Mouse (Mus musculus) embryo, embryonic 10.5 days (tissue): ENCODE results near the gene Plpp1.

ENCODE experiments used
- DNase-seq: peaks from one replicate; pipeline ENCODE4 v3.0.0-alpha.2; 2015; ENCODE audit warnings: low spot score

Gene Plpp1

DNA sequence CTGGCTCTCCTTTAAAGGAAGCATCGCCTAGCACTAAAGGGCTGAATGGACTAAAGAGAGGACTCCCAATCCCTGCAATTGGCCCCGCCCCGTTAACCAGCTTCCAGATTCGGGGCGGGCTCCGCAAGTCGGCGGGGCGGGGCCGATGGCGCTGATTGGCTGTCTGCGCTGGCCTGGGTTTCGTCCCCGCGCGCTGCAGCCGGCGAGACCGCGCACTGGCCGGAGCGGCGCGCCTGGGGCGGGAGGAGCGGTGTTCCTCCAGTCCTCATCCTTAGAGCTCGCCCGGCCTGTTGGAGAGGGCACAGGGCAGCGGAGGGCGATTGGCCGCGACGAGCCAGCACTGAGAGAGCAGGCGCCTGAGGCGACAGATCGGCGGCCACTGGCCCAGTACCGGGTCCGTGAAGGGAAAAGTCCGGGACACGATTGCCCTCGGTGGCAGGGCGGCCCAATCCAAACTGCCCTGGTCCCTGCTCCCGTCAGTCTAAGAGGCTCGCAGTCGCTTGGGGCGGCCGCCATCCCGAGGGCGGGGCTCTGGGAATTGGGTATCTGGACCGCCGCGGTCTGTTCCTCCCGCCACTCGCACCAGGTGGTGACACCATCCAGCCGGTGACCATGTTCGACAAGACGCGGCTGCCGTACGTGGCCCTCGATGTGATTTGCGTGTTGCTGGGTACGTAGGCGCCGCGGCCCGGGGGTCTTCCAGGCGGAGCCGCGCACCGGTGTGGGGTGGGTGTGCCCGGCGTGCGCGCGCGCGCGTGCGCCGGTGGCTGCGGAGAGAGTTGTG lies at the start of gene Plpp1:
Gene Plpp1, plus strand, starts transcription at position 196 of the 784 bp plus-strand sequence.
- peak; percentile 99 for DNase-seq

DNA sequence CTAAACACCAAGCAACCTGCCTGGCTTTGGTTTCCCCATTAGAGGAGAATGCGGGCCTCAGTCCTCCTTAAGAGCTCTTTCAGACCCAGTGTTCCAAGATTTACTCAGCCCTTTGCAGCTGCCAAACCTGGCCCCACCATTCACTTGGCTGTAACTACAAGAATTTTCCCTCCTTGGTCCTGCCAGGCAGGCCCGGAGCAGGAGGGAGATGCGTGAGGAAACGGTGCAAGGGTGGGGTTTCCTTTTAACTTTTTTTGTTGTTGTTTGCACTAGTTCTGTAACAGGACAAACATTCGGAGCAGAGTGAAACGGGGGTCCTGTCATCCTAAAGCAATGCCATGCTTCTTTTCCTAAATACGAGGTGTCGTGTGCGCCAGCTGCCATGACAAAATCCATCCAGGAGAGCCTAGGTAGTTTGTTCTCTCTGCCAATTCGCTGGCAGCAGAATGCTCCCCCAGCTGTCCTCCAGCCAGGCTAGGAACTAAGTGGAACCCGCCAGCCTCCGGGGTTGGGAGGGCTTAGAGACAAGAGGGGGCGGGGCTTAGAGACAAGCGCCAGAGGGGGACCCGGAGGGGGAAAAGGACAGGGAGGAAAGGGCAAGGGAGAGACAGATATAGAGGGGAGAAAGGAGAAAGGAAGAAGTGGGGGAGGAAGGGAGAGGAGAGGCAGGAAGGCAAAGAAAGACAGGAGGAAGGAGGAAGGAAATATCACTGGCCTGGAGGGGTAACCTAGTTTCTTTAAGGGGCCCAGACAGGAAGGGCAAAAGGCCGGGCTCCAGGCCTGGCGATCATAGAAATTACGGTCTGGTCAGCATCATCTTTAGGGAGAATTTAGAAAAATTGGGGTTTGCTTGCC lies 48.9 kb upstream of the Plpp1 start:
- peak; percentile 83 for DNase-seq

DNA sequence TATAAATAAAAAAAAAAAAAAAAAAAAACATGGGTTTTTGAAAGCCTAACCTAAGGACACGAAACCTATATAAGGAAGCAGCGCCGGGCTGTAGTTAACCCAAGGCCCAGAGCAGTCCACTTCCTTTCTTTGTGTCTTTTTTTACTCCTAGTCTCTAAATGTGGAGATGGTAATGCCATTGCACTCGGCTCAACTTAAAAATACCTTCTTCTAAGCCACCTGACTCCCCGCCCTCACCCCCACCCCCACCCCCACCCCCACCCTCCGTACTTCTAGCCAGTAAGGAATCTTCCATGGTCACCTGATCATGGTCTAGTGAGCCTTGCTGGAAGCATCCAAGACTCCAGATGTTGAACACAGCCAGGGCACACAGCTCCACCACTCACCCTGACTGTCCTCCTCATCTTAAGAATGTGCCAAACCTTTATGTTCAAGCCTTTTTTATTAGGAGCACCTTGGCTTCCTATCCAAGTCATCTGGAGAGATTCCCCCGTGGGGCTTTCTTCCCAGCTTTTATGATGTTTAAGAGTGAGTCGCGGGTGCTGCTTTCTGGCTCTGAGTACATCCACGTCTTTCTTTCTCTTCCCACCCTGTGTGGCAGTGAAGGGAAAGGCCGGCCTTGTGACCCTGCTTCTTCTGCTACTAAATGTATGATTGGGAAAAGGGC lies 48.1 kb upstream of the Plpp1 start:
- no peak for DNase-seq

DNA sequence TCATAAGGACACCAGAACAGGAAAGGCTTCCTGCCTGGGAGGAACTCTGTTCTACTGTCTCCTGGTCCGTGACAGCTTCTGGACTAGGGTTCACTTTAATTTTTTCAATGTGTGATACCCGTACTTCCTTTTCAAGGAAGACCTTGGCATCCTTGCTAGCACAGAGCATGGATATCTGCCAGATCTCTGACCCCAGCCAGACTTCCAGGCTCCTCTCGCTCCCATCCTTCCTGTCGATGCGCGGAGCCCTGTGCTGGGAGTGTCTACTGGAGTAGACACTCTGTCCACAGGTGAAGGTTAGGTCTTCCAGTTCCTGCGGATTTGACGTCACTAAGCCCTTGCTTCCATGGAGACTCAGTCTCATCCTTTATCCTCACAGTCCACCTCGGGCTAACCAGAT lies 47.1 kb upstream of the Plpp1 start:
- no peak for DNase-seq

DNA sequence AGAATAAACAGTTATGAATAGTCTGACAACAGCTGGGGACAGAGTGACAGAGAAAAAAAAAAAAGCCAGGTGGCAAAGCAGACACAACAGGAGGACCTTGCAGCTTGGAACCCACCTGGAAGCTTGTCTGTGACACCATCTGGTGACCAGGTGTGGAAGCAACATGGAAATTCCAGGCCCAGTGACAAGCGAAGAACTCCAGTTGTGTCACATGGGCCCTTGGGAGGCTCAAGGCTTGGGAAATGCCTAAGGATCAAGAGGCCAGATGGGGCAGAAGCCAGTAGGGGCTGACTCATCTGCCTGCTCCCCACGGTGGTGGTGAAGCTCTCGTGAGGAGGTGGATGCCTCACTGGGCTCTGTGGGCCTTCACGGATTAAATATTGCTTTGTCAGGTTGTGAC lies 45.7 kb upstream of the Plpp1 start:
- peak; percentile 41 for DNase-seq

DNA sequence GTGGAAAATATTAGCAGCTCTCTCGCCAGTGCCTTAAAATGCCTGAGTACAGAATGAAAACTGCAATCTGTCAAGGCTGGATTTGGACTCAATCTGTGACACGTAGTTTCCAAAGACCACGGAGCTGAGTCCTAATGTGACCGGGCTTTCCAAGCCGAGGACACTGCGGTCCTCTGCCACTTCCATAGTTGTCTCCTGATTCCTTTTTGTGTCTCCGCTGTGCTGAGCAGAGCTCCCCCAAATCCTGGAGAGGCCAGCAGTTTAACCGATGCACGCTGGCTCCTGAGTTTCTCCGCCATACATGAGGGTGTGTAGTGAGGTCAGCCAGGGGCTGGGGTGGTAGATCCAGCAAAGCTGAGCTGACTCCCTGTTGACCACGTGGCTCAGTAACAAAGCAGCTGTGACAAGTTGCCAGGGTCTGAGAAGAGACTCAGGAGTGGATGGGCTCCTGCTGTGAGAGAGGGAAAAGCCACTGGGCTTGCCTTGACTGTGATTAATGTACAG lies 45.0 kb upstream of the Plpp1 start:
- DNase-seq = peak; percentile 49

DNA sequence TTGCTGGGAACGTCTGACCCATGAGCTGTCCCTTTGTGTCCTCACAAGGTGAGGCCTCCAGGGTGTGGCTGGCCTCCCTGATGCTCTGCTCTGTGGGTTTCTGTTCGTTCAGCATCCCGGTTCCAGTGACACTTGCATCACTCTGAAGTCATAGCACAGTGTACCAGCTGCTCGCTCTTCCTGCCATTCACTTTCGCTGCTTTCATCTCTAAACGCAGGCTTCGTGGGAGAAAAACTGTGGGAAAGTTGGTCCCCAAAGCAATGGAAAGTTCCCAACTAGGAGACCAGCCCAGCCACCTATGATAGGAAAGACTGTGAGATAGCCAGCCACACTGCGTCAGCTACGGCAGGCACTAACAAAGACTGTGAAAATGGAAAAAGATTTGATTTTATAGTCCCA lies 43.2 kb upstream of the Plpp1 start:
- no peak for DNase-seq

DNA sequence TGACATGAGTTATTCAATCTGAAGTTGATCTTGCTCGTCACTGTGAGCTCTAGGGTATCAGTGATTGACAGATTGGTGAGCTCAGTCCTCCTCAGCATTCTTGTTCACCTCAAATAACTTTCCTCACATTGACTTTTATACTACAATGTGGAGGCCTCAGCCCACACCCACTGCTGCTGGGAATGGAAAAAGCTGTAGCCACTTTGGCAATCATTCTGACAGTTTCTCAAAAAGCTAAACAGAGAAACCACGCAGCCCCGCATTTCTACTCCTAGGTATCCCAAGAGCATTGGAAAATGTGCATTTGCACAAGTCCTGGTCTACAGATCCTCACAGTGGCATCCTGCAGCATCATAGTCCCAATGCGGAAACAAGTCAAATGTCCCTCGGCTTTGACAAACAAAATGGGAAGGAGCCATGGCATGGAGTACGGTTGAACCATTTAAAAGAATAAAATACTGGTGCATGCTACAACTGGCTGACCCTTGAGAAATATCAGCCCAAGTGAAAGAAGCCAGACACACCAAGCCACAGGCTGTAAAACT lies 42.0 kb upstream of the Plpp1 start:
- DNase-seq = no peak

DNA sequence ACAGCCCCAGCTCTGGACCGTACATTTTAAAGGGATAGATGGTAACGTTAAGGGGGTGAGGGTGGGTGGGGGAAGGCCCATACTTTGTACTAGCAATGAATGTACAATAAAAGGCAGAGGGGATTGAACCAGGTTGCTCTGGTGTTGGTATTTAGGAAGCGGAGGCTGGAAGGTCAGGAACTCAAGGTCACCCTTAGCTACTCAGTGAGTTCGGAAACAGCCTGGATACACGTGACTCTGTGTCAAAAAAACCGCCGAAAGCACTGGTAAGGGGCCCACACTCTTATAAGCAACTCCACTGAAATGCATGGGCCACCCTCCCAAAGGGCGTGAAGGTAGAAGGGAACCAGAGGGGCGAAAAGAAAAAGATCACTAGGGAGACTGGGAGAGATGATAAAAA lies 41.2 kb upstream of the Plpp1 start:
- DNase-seq = no peak

DNA sequence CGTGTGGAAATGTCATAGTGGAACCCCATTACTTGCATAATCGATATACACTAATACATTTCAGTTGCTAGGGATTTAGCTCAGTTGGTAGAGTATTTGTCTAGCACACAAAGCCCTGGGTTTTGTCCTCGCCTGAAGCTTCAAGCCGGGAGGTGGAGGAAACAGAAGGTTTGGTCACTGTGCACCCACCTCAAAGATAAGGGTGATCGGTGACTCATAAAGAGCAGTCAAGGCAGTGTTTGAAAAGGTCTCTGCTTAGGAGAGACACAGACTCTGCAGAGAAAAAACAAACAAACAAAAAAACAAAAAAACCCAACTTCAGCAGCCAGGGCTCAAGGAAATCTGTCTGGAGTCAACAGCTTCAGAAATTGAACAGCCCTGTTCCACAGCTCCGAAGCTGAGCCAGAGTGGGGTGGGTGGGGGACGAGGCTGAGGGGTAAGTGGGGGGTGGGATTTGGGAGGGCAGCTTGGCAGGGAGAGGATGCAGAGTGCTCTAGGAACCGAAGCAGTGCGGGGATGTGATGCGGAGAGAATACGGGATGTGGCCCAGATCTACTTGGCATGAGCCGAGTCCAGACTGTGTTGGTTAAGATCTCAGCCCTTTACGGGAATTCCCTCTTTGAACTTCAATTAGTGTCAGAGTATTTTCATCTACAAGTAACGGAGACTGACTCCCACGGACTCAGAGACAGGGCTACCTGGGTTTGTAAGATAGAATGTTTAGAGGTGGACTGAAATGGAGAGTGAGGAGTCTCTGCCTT lies 40.6 kb upstream of the Plpp1 start:
- no peak for DNase-seq

DNA sequence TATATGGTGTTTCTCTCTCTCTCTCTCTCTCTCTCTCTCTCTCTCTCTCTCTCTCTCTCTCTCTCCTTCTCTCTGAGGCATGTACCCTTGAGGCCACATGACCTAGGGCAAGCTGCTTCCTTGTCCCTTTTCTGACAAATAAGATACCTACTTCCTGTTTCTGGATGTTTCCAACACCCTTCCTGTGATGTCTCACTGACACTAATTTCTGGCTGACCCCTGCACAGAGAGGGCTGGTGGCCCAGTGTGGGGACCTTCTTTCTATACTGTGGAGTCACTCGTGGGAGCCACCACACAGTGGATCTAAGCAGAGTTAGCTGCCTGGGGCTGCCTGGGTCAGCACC lies 40.1 kb upstream of the Plpp1 start:
- no peak for DNase-seq

DNA sequence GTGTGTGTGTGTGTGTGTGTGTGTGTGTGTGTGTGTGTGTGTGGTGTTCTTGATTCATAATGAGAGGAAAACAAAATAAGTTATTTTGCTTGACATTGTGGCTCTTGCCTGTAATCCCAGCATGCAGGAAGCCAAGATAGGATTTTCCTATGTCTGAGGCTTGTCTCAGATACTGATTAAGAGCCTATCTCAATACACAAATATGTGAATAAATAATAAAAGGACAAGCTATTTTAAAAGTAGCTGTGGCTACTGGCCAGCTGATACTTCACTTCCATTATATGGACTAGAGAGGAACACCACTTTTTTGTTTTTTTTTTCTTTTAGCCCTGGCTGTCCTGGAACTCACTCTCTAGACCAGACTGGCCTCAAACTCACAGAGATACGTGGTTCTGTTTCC lies 38.8 kb upstream of the Plpp1 start:
- DNase-seq = no peak

DNA sequence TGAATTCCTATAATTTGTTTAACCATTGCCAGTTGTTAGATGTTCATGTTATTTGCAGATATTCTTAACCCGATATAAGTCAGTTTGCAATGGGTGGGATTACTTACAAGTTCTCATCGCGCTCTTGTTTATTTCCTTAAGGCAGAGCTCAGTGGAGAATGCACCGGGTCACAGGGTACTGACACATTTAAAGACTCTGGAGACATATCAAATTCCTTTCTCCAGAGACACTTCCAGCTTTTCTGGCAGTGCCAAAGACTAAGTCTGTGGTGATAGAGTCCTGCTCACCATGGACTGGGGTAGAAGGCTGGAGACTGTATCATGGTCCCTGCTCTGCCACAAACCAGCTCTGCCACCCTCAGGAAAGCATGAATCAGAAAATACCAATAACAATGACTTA lies 38.0 kb upstream of the Plpp1 start:
- no peak for DNase-seq

DNA sequence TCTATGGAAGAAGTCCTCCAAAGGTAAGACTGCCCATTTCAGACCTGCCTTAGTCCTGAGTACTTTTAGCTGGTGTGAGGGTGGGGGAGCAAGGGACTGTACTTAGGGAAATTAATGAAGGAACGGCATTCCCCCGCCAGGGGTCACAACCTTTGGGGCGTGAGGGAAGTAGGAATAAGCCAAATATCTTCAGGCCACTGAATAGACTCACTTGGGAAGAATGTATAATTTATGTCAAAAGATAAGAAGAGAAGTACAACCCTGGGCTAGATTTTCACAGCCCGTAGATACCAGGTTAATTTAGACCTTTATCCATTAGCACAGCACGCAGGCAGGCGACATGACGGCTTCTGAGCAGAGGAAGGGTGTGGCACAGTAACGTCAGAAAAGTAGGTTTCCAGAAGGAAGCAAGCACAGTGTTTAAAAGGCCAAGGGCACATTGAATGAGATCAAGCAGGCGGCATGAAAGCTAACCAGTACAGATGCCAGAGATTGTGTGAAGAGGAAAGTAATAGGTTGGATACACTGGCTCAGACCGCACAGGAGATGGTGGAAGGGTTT lies 37.0 kb upstream of the Plpp1 start:
- DNase-seq = no peak

DNA sequence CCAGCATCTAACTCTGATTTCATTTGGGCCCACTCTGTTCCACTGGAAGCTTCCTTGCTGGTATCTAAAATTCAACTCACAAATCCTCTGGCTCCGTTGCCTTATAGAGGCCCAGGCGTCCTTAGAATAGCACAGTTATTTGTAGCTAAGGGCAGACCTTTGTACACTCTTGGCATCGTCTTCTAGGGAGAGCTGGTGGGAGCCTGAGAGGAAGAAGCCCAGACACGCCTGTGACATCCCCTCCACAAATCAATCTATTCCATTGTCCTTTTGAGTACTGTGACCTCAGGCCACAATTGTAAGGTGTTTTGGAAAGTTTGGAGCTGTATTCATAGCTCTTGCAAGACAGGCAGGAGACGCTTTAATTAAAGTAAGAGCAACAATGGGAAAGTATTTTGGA lies 36.0 kb upstream of the Plpp1 start:
- no peak for DNase-seq

DNA sequence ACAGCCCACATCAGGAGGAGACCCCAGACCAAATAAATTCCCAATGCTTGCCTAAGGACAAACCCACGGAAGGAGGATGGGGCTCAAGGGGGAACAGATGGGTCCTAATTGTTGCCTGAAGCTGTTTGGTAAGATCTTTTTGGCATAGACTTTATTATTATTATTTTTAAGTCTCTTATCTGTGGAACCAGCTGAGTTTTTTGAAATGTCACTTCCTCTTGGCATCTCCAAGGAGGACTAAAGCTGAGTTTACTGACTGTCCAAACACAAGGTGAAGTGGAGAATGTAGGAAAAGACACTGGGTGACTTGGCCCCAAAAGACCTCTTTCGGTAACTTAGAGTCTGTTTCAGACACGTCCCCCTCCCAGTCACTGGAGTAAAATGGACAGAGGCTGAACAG lies 34.9 kb upstream of the Plpp1 start:
- no peak for DNase-seq

DNA sequence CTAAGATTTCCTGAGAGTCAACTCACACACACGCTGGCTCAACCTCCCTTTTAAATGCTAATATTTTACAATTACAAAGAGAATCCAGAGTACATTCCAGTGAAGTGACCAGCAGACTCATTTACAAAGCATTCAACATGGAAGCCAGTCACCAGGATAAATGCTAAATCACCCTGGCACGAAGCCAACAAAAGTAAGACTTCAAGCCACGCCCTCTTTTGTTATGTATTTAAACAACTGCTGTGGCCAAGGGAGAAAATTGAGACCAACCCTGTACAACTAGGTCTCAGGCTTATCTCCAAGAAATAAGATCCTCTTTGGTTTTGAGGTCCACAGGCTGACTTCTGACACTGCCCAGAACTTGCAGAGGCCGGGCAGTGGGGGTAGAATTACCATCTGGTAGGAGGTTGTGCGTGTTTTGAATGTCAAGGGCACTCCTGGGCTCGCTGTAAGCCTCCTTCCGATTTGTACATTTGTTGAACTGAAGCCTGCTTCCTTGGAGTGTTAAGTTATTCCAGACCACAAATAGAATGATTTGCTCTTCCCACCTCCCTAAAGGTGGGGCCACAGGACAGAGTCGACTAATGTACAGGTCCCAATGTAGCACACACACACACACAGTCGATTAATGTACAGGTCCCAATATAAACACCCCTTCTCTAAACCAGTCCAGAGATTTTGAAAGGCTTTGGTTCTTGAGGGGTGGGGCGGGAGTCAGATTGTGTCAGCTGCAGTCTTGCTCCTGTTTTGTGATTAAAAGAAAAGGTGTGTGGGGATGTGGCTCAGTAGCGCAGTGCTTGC lies 29.9 kb upstream of the Plpp1 start:
- peak; percentile 69 for DNase-seq

DNA sequence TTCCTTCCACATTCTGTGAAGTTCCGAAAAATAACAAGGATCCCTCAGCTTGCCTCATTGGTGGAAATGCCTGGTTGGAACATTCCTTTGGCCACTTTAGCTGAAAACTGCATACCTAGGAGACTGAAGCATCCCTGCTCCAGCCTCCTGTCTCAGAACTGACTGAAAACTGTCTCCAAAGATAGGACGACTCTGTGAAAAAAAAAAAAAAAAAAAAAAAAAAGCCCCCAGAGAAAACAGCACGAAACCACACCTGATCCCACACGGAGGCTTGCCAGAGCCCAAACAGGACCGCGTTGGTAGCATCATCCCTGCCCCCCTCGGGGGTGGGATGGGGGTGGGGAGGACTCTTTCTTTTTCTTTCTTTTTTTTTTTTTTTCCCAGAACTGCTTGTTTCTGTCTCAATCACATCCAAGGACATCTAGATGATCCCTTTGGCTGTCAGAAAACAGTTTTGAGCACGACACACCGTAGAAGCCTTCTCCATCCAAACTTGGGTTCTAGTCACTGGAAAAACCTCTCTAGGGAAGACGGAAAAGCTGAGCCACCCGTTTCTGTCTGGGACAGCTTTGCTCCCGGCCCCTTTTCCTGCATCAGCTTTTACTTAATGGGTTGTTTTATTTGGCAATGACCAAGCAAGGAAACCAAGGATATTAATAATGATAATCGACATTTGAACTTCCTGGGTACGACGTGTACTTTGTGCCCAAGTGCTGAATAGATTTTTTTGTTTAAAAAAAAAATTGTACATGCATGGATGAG lies 29.0 kb upstream of the Plpp1 start:
- DNase-seq = no peak

DNA sequence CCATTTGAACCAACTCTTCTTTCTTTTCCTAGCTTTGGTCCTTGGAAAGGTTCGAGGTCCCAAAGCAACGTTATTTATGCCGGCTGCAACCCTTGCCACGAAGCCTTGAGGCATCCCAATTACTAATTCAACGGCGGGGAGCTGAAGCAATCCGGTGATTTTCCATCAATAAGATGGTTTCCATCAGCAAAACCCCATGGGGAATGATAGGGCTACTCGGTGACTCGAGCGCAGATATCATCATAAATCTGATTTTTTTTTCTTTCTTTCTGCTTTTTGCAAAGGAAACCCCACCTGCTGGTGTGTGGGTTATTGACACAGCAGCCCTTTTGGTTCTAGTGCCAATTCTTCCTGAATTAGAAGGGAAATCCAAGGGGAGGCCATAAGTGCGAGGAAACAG lies 28.3 kb upstream of the Plpp1 start:
- DNase-seq = no peak

DNA sequence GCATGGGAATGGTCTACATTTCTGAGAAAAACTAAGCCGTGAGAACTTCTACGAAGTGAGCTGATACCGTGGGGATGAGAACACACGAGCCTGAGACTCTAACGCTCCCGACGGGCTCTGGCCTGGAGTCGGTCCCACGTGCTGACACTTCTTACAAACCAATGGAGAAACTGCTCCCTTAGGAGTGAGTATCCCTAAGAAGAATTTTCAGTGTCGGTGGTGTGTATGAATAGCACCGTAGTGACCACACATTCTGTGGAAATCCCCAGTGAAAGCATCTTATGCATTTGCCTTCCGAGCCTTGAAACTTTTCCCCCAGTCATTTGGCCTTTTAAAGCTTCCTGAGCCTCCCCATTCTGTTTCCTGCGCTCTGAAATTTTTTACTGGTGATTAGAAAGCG lies 27.7 kb upstream of the Plpp1 start:
- no peak for DNase-seq
